Mouse (Mus musculus): ENCODE measurements at regions not wholly inside any gene's neighbourhood (a gene's known extent, or its start where the extent isn't known, plus 50 kb on each side); places are given as distances from the start of the nearest gene placed in this dataset.

DNA sequence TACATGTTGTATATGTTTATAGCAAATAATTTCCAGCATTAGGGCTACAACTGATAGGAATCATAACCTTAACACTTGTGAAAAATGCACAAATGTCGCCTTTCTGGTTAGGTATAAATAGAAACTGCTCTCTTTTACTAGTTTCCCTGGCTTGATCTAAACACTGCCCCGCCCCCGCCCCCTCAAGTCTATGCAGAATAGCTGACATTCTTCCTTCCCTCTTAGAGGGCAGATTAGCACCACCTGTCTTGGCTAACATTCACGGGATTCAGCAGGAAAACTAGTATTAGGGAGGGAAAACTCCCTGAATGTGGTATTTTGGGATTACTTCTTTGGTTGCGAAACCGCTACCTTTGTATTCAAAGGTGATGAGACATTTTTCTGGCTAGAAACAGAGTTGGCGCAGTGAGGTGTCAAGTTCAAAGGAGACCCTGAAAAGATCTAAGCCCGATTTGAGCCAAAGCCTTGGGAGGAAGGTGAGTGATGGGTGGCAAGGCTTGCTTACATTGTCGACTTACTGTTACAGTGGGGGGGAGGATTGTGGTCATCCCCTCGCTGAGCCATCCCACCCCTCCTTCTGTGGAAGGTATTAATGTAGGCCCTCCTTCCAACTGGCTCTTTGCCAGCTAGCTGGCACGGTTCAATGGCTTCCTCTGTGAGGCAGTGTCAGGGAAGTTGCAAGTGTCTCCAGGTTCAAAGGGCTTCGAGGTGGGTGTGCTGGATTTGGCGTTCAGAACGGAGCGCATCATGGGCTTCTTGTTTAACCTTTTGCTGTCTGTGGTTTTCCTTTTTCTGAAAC lies 209.8 kb upstream of the Nr2f2 start:
- no peaks in the 10 kb centered on the region for H3K4me1 ChIP-seq (ENCODE audit: control insufficient read depth, insufficient read depth, low read length)
- H3K9me3 ChIP-seq (replicated peaks; ENCODE audit: control insufficient read depth, low read length): no peaks in the 10 kb centered on the region
- H3K9ac ChIP-seq (ENCODE audit: low read depth, low read length): no peak overlapping the region
- no peak overlapping the region for H3K27ac ChIP-seq (ENCODE audit: low read depth, low read length)
- no peak for ATAC-seq (replicated peaks; ENCODE audit: insufficient number of reproducible peaks, low FRiP score, low TSS enrichment)
- no peaks in the 10 kb centered on the region for H3K36me3 ChIP-seq (ENCODE audit: control insufficient read depth, insufficient read depth, low read length)
- H3K4me2 ChIP-seq: no peak overlapping the region
- no peaks in the 10 kb centered on the region for H3K27me3 ChIP-seq (ENCODE audit: control insufficient read depth, insufficient read depth, low read length)
- H3K4me3 ChIP-seq (ENCODE audit: low read depth, low read length): no peak overlapping the region
- 31% methylated on average over 15 of the region's 15 CpGs for WGBS (ENCODE audit: insufficient replicate concordance)

DNA sequence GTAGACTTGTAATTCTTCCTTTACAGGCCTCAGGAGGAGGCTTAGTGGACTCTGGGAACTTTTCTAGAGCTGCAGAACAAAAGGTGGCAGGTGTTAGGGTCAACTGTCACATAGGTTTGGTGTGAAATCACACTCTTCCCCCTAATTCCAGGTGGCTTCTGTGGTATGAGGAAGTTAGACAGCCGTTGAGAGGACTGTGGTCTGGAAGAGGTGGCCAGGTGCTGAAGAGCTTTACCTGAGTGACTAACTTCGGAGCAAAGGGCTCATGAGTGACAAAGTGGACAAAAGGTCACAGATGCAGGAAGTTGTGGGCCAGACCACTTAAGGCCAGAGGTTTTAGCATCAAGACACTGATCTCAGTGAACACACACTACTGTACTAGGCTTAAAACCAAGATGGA lies 209.1 kb upstream of the Nr2f2 start:
- WGBS (ENCODE audit: insufficient replicate concordance): 55% methylated on average over 2 of the region's 2 CpGs

DNA sequence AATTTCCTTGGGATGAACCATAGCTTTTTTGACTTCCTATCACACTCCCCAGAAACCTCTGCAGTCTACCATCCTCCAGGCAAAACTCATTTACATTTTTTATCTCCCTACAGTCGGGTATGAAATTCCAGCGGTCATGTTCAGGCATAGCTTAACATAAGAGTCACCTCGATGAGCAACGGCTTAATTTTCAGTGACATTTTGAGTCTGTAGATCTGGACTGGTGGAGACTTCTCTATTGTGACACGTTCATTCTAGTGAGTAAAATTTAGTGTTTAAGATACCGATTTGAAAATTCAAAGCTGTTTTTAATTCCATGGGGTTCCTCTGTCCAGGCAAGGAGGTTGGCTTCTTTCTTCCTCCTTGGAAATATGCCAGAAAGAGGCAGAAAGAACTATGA lies 207.7 kb upstream of the Nr2f2 start:
- 75% methylated on average over 6 of the region's 6 CpGs for WGBS (ENCODE audit: insufficient replicate concordance)

More for the DNA sequence above, 209.1 kb upstream of the Nr2f2 start:
- H3K4me3 ChIP-seq (ENCODE audit: low read depth, low read length): no peak overlapping the region
- ATAC-seq (replicated peaks; ENCODE audit: insufficient number of reproducible peaks, low FRiP score, low TSS enrichment): no peak
- H3K4me2 ChIP-seq: no peak overlapping the region
- no peaks in the 10 kb centered on the region for H3K36me3 ChIP-seq (ENCODE audit: control insufficient read depth, insufficient read depth, low read length)
- no peaks in the 10 kb centered on the region for H3K9me3 ChIP-seq (replicated peaks; ENCODE audit: control insufficient read depth, low read length)
- no peak overlapping the region for H3K27ac ChIP-seq (ENCODE audit: low read depth, low read length)
- H3K27me3 ChIP-seq (ENCODE audit: control insufficient read depth, insufficient read depth, low read length): no peaks in the 10 kb centered on the region
- H3K4me1 ChIP-seq (ENCODE audit: control insufficient read depth, insufficient read depth, low read length): no peaks in the 10 kb centered on the region
- no peak overlapping the region for H3K9ac ChIP-seq (ENCODE audit: low read depth, low read length)

DNA sequence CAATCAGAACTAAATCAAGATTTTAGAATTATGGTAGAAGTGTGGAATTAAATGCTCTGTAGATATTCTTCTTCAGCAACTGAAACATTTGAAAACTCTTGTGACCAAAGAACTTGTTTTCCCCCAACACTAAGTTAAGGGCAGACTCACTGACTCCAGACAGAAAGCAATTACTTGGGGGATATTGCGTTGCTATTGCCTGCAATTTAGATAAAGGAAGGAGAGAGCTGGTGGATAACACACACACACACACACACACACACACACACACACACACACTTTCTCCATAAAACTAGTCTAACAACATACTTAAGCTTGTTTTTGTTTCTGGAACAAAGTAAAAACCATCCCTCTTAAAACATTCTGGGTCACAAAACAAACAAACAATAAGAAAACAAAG lies 198.5 kb upstream of the Nr2f2 start:
- 55% methylated on average over 1 of the region's 1 CpGs for WGBS (ENCODE audit: insufficient replicate concordance)
- Histone ChIP-seq H3K9ac (ENCODE audit: low read depth, low read length) (no peak overlapping the region), H3K9me3 (replicated peaks; ENCODE audit: control insufficient read depth, low read length) (no peaks in the 10 kb centered on the region), H3K27ac (ENCODE audit: low read depth, low read length) (no peak overlapping the region), H3K27me3 (ENCODE audit: control insufficient read depth, insufficient read depth, low read length) (no peaks in the 10 kb centered on the region), H3K36me3 (ENCODE audit: control insufficient read depth, insufficient read depth, low read length) (no peaks in the 10 kb centered on the region), H3K4me1 (ENCODE audit: control insufficient read depth, insufficient read depth, low read length) (no peaks in the 10 kb centered on the region), H3K4me3 (ENCODE audit: low read depth, low read length) (no peak overlapping the region), H3K4me2 (no peak overlapping the region)
- no peak for ATAC-seq (replicated peaks; ENCODE audit: insufficient number of reproducible peaks, low FRiP score, low TSS enrichment)

More for the DNA sequence above, 207.7 kb upstream of the Nr2f2 start:
- no peaks in the 10 kb centered on the region for H3K27me3 ChIP-seq (ENCODE audit: control insufficient read depth, insufficient read depth, low read length)
- H3K27ac ChIP-seq (ENCODE audit: low read depth, low read length): no peak overlapping the region
- no peaks in the 10 kb centered on the region for H3K4me1 ChIP-seq (ENCODE audit: control insufficient read depth, insufficient read depth, low read length)
- no peaks in the 10 kb centered on the region for H3K36me3 ChIP-seq (ENCODE audit: control insufficient read depth, insufficient read depth, low read length)
- ATAC-seq (replicated peaks; ENCODE audit: insufficient number of reproducible peaks, low FRiP score, low TSS enrichment): no peak
- H3K4me2 ChIP-seq: no peak overlapping the region
- no peak overlapping the region for H3K4me3 ChIP-seq (ENCODE audit: low read depth, low read length)
- H3K9me3 ChIP-seq (replicated peaks; ENCODE audit: control insufficient read depth, low read length): no peaks in the 10 kb centered on the region
- no peak overlapping the region for H3K9ac ChIP-seq (ENCODE audit: low read depth, low read length)

DNA sequence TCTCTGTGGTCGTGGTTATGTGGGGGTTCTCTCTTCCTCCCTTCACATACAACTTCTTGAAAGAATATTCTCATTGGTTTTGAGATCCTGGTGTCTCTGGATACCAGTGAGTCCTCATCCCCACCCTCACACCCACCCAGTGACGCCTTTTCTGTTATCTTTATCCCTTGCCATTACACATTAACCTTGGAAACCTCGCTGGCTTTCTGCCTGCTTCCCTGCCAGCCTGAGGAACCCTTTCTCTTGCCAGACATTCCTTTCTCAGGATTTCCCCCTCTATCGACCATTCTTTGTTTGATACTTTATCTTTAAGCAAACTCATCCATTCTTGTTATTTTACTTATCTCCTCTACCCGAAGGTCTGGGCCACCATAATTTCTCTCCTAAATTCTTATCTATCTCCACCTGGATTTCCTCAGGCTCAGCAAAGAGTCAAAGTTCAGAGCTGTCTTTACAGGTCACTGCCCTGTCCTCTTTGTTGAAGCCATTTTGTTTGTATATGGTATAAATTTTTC lies 182.5 kb upstream of the Nr2f2 start:
- no peak for ATAC-seq (replicated peaks; ENCODE audit: insufficient number of reproducible peaks, low FRiP score, low TSS enrichment)
- no peak overlapping the region for H3K9ac ChIP-seq (ENCODE audit: low read depth, low read length)
- H3K4me1 ChIP-seq (ENCODE audit: control insufficient read depth, insufficient read depth, low read length): no peaks in the 10 kb centered on the region
- 27% methylated on average over 5 of the region's 5 CpGs for WGBS (ENCODE audit: insufficient replicate concordance)
- H3K27ac ChIP-seq (ENCODE audit: low read depth, low read length): no peak overlapping the region
- H3K4me2 ChIP-seq: no peak overlapping the region
- no peaks in the 10 kb centered on the region for H3K36me3 ChIP-seq (ENCODE audit: control insufficient read depth, insufficient read depth, low read length)
- no peaks in the 10 kb centered on the region for H3K27me3 ChIP-seq (ENCODE audit: control insufficient read depth, insufficient read depth, low read length)
- no peak overlapping the region for H3K4me3 ChIP-seq (ENCODE audit: low read depth, low read length)
- no peaks in the 10 kb centered on the region for H3K9me3 ChIP-seq (replicated peaks; ENCODE audit: control insufficient read depth, low read length)

DNA sequence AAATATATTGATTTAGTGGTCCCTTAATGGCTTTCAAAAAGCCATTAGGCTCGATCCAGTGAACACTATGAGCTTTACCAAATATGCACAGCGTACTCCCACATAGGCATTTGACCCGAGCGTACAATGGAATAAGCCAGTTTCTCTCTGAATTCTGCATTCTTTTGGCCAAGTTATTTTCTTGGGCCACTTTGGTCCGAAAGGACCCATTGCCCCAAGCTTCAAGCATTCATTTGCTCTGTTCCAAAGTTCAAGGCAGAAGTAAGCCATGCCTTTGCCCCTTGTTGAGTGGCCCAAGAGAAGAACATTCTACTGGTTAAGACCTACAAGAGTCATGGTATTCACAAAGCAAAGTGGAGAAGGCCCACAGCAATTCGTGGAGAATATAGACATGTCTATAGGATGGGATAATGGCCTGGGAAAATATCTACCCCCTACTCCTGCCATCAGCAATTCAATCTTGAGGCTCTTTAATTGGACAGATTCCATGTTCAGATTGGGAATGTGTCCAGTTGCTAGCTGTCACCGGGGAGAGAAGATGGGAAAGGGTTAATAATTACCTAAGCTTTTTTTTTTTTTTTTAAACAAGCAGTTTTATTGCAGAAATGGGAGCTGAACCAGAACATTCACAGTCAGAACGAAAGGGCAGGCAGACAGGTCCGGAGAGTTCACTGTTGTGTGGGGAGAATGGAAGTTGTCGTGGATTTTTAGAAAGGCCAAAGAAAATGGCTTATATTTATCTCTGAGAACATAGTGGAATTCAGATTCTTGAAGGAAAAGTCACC lies 175.5 kb upstream of the Nr2f2 start:
- no peak overlapping the region for H3K27ac ChIP-seq (ENCODE audit: low read depth, low read length)
- H3K4me3 ChIP-seq (ENCODE audit: low read depth, low read length): no peak overlapping the region
- no peaks in the 10 kb centered on the region for H3K9me3 ChIP-seq (replicated peaks; ENCODE audit: control insufficient read depth, low read length)
- ATAC-seq (replicated peaks; ENCODE audit: insufficient number of reproducible peaks, low FRiP score, low TSS enrichment): no peak
- no peaks in the 10 kb centered on the region for H3K27me3 ChIP-seq (ENCODE audit: control insufficient read depth, insufficient read depth, low read length)
- no peak overlapping the region for H3K4me2 ChIP-seq
- no peak overlapping the region for H3K9ac ChIP-seq (ENCODE audit: low read depth, low read length)
- no peaks in the 10 kb centered on the region for H3K4me1 ChIP-seq (ENCODE audit: control insufficient read depth, insufficient read depth, low read length)
- H3K36me3 ChIP-seq (ENCODE audit: control insufficient read depth, insufficient read depth, low read length): no peaks in the 10 kb centered on the region
- 82% methylated on average over 10 of the region's 10 CpGs for WGBS (ENCODE audit: insufficient replicate concordance)

DNA sequence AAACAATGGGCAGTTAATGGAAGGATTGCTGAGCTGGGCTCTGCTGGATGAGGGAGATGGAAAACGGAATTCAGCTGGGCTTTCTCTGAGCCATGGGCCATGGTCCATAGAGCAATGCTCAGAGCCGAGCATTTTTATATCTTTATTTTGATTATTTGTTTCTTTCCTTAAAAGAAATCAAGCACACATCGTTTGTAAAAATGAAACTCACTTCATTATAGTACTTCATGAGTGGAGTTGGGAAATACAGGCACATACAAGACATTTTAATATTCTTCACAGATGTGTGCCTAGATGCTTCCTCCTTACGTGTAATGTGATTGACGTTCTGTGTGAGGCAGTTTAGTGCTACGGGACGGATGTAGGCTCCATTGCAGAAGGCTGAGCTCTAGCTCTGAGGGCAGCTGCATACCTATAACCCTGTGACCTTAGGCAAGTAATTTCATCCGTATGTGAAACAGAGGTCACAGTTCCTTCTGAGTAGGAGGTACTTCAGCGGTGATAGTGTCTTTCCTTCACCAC lies 172.6 kb upstream of the Nr2f2 start:
- H3K27me3 ChIP-seq (ENCODE audit: control insufficient read depth, insufficient read depth, low read length): no peaks in the 10 kb centered on the region
- no peak overlapping the region for H3K4me3 ChIP-seq (ENCODE audit: low read depth, low read length)
- no peaks in the 10 kb centered on the region for H3K4me1 ChIP-seq (ENCODE audit: control insufficient read depth, insufficient read depth, low read length)
- no peaks in the 10 kb centered on the region for H3K36me3 ChIP-seq (ENCODE audit: control insufficient read depth, insufficient read depth, low read length)
- H3K9ac ChIP-seq (ENCODE audit: low read depth, low read length): no peak overlapping the region
- H3K4me2 ChIP-seq: no peak overlapping the region
- H3K27ac ChIP-seq (ENCODE audit: low read depth, low read length): no peak overlapping the region
- no peak for ATAC-seq (replicated peaks; ENCODE audit: insufficient number of reproducible peaks, low FRiP score, low TSS enrichment)
- 78% methylated on average over 9 of the region's 9 CpGs for WGBS (ENCODE audit: insufficient replicate concordance)
- no peaks in the 10 kb centered on the region for H3K9me3 ChIP-seq (replicated peaks; ENCODE audit: control insufficient read depth, low read length)

DNA sequence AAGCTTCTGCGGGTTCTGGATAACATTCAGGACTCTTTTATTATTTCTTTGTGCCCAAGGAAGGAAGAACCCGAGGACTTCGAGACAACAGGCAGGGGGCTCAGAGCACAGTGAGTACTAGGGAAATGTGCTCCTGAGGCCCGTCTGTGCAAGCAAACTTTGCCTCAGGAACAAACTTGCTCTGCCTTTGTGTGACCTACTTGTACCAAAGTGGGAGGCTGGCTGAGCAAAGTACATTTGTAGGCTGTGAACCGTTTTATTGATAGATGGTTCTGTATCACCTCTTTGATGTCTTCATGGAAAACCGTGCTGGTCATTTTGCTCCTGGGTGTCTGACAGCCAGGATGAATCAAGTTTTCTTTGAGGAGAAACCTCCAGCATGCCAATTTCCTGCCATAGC lies 169.5 kb upstream of the Nr2f2 start:
- Histone ChIP-seq H3K4me1 (ENCODE audit: control insufficient read depth, insufficient read depth, low read length) (no peaks in the 10 kb centered on the region), H3K27ac (ENCODE audit: low read depth, low read length) (no peak overlapping the region), H3K36me3 (ENCODE audit: control insufficient read depth, insufficient read depth, low read length) (no peaks in the 10 kb centered on the region), H3K4me3 (ENCODE audit: low read depth, low read length) (no peak overlapping the region), H3K9me3 (replicated peaks; ENCODE audit: control insufficient read depth, low read length) (0 out of 2 replicates have a peak, but pooled peaks cover under 1% of the 10 kb centered on the region), H3K4me2 (no peak overlapping the region), H3K9ac (ENCODE audit: low read depth, low read length) (no peak overlapping the region), H3K27me3 (ENCODE audit: control insufficient read depth, insufficient read depth, low read length) (no peaks in the 10 kb centered on the region)
- WGBS (ENCODE audit: insufficient replicate concordance): 67% methylated on average over 6 of the region's 6 CpGs
- ATAC-seq (replicated peaks; ENCODE audit: insufficient number of reproducible peaks, low FRiP score, low TSS enrichment): no peak

All from heart, embryonic 11.5 days (tissue).